Mouse (Mus musculus) lung, postnatal 25 days (tissue): ENCODE data around the gene Tnk1.

Experiments
- DNase-seq: peaks from one replicate; pipeline ENCODE4 v3.0.0; 2022; ENCODE audit warnings: low spot score

Tnk1 gene

DNA sequence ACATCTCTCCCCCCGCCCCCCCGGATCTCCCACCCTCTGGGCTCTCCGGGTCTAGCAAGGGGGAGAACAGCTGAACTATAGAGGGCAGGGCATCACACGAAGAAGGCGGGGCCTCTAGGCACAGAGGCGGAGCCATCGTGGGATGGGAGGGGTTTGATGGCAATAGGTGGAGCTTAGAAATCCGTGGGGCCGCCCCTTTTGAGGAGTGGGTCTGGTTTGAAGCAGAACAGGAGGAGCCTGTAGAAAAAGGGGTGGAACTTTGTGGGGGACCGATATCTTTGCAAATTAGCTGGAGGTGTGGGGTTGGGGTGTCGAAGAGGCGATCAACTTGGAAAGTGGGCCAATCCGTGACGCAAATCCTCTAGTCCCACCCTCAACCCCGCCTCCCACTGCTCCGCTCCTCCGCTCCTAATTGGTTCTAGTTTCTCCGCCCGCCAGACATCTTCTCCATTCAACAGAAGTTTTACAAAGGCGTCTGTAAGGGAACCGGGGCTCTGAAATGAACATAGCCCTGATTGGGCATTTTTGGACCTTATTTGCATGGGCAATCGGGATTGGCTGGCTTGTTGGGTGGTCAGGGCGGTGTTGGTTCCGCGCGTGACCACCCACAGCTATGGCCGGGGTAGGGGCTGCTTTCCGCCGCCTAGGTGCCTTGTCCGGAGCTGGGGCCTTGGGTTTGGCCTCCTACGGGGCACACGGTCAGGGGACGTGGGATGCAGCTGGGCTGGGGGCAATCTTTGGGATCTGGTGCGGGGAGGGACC is 20.4 kb downstream of the Tnk1 start, which contains the start of gene Tmem256:
Gene Tmem256 (plus strand): TSS at position 563 of the 762 bp plus-strand sequence.
- peak; percentile 98 for DNase-seq

DNA sequence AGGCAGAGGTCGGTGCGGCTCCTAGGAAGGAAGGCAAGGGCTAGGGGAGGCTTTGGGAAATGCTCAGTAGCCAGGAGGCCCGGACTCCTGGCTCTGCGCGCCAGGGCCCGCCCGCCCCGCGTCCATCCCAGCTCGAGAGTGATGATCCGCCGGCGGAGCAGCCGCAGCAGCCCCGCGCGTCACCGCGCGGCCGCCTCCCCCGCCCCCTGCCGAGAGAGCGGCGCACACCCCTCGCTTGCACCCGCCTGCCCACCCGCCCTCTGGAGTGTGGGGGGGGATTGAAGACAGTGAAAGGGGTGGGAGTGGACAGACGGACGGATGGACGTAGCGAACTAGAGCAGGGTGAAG is 21.0 kb downstream of the Tnk1 start, which contains the start of gene Nlgn2:
Gene Nlgn2 (minus strand): TSS at position 181 of the 348 bp plus-strand sequence.
- no peak for DNase-seq

DNA sequence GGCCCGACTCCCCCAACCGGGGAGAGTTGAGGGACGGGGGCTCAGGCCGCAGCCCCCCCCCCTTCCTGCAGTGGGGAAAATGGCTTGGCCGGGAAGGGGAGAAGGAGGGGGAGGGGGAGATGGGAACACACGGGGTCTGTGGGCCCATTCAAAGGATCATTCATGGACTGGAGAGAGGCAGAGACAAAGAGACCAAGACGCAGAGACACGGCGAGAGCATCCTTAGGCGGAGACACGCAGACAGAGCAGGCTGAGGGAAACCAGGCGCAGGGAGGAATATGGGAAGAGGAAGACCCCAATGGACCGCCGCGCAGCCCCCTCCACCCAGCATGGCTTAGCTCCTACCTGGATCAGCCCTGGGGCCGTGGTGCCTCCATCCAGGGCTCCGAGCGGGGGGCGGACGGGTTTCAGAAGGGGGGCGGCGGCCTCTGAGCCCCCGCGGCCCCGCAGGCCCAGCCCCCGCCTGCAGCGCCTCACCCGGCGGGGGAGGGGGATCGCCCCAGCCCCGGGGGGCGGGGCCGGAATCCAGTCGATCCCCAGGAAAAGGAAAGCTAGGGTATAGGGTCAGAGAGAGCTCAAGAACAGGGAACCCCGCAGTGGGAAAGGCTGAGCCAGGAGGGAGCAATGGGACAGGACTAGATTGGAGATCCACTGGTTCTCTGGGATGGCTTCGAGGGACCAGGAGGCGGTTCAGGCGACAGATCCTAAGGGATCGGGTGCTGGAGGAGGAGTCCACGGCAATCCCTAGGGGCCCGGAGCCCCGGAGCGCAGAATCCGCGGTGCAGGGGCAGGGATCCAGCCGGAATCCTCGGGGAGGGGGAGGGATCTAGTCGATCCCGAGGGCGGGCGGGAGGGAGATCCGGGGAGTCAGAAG is 21.6 kb downstream of the Tnk1 start:
- DNase-seq: no peak

DNA sequence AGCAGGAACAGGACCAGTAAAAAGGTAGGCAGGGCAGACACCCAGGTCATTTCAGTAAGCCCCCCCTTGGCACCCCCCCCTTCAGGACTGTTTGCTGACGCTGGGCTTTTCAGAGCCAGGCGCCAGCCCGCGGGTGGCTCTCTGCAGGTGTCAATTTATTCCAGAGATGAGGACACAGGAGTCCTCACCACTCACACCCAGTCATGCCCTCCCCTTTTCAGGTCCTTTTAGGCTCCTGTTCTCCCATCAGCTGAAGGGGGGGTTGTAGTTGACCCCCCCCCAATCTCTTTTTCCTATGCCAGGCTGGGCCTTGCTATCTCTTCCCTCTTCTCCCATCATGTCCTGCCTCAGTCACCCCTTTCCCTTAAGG is 22.6 kb downstream of the Tnk1 start:
- no peak for DNase-seq

DNA sequence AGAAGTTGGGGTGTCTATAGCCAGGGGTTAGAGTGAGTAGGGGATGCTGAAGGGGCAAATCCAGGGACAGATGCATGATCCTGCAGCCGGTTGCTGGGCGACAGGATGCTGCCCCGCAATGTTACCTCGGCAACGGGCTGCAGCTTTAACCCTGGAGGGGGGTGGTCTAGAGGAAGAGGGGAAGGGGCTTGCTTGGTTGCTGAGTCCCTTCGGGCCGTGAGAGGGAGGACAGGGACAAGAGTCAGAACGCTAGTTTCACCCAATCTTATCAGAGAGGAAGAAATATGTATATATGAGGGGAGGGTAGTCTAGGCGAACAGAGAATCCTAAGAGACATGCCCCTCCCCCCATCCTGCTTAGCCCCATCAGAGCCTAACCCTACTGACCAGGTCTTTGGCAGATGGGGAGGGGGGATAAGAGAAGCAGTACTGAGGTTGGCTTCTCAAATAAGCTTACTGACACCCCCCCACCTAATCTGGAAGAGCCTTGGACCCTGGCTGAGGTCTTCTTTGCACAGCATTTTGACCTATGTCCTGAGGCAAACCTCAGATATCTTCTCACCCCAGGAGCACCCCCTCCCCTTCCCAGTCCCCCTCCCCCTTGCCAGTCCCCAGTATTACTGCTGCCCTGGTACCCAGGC is 23.1 kb downstream of the Tnk1 start:
- DNase-seq: no peak

DNA sequence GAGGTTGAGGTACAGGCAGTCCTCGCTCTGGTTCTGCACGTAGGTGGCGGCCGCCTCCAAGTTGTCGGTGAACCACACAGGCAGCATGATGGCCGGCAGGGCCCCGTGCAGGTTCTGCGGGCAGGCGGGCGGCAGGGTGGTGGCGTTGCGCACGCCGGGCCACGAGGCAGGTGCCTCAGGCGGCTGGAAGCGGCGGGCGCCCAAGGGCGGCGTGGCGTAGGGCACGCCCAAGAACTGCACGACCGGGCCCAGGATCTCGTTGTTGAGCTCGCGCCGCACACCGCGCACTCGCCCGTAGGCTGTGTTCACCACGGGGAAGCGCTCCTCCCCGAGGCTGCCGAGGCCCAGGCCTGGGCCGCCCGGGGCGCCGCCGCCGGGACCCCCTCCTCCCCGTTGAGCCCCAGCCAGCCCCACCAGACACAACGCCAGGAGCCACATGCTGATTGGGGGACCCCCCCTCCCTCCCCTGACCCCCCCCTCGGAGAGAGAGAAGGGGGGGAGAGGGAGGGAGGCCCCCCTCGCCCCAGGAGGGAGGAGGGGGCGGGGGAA is 24.5 kb downstream of the Tnk1 start:
- DNase-seq: peak; percentile 29

DNA sequence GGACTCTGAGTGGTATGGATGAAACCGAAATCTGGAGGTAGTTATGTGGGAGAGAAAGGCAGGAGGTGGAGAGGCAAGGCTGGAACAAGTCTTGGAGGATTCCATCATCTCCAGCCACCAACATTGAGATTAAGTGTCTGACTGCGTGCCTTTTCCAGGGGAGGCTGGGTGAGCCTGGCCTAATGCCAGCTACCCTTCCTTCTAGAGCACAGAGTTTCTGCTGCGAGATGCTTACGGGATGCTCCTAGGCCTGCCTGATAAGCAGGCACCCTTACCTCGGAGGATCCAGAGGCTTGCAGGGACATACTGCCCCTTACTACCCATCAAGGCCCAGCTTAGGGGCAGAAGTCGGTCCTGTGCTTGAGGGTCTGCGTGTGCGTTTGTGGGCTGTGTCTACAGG is 25.0 kb downstream of the Tnk1 start:
- no peak for DNase-seq

DNA sequence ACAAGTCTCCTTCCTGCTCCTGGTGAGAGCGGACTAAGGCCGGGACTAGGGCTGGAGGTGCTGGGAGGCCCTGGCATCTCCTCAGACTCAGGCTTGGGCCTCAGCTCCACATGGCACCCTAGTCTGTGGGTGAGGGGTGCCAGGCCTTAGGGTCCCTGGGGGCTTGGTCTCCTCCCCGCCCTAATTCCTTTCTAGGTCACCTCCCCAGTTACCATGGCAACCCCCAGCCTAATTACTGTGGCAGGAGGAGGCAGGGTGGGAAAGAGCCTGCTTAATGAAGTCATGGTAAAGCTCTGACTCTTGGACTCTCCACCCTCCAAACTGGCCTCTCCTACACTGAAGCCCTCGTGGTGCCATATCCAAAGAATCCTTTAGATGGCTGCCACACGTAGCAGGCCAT is 29.7 kb downstream of the Tnk1 start:
- no peak for DNase-seq

DNA sequence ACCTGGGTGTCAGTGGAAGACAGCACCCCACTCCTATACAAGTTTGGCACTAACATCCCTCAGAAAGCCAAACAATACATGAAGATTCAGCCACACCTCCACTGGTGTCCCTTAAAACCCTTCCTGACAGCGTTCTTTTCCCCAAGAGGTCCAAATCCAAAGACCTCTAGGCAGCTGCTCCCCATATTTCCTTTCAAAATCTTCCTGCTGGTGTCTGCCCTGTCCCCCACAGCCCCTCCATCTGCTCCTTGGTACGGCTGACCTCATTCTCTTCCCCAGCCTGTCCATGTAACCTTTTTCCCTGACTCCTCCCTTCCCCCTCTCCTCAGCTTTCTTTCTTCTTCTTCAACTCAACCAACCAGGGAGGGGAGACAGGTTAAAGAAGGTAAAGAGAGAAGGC is 35.1 kb downstream of the Tnk1 start:
- DNase-seq: no peak

DNA sequence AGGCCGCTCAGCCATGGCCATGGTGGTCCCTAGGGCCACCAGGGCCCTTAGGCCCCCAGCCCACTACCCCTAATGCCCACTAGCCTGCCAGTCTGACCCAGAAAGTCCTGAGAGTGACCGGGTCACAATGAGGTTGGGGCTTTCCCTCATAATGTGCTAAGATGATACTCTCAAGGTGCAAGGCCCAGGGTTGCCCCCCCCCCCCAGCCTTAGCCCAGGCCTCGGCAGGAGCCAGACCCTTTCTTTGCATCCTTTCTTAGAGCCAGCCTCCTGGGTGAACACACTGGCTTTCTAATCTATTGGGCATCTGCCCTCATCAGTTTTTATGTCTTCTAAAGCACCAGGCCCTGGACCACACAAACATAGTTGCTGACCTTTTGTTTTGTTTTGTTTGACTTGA is 36.5 kb downstream of the Tnk1 start, which contains the start of gene Spem1:
Gene Spem1 (minus strand): TSS at position 101 of the 400 bp plus-strand sequence.
- DNase-seq: no peak

DNA sequence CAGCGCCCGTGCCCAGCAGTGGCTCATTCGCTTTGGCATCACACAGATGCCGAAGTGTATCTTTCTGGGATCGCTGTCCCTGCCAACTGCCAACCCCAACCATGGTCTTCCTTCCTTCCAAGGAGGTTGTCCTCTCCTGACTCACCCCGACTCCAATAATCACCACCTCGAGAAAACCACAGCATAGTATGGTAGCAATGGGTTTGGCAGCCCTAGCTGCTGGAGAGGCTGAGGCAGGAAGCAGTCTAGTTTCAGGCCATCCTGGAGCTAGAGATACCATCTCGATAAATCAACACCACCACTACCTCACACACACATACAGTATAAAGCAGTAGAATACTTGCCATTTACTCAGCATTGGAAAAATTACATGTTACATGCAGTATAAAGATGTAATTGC is 39.7 kb downstream of the Tnk1 start:
- no peak for DNase-seq

DNA sequence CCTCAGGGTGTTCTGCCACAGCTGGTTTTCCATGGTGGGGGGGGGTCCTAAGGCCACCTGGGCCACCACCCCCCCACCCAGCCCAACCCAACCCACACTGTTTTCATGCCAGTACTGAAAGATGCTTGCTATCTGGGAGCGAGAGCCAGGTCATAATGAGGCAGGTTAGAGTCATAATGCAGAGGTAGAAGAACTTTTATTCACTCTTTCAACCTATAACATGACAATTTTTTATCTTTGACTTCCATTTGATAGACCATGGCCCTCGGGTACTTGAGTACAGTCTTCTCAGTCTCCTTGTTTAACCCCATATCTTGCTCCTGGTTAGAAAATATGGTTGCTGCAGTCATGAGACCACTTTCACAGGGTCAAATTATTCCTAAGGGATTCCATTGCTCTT is 40.2 kb downstream of the Tnk1 start, which contains the start of gene Spem2:
Gene Spem2 (minus strand): TSS at position 101 of the 400 bp plus-strand sequence.
- no peak for DNase-seq

DNA sequence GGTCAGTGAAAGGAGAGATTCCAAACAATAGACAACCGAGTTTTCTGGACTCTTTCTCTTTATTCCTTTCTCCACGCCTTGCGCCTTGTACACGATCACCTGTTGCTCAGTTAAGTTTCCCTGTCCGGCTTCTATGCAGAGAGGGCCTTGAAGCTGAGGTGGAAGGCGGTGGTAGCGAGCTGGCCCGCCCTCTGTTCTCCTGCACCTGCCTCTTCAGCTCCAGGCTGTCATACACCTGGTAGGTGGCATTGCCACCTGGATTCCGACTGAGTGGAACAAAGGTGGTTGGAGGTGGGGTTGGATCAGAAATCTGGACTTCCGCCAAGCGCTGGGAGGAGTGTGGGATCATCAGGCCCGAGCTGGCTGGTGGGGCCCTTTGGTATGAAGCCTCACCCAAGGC is 42.0 kb downstream of the Tnk1 start:
- DNase-seq: no peak

DNA sequence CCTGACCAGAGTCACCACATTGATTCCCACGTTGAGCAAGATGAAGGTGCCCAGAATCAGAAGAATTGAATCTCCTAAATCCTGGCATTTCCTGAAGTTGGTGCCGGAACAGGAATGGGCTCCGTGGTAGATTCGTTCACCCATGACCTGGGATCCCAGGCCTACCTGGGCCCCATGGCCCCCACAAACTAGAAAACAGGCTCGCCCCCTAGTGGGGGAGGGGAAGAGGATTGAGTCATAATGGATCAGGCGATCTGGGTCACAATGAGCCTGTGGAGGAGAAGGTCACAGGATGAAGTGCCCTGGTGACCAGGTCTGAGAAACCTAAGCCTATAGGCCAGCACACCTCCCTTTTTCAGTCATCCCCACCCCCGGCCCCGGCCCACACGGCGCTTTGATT is 43.4 kb downstream of the Tnk1 start, which contains the start of gene Gm39566:
Gene Gm39566 (minus strand): TSS at position 144 of the 400 bp plus-strand sequence.
- DNase-seq: no peak

DNA sequence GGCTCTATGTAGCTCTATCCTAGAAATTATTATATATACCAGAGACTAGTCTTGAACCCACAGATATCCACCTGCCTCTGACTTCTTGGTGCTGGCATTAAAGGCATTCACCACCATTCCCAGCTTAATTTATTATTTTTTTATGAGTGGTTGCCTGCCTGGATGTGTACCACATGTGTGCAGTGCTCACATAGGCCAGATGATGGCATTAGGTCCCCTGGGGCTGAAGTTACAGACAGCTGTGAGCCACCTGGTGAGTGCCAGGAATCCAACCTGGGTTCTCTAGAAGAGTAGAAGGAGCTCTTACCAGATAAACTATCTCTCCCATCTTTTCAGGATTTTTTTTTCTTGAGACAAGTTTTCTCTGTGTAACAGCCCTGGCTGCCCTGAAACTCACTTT is 48.2 kb downstream of the Tnk1 start:
- no peak for DNase-seq

DNA sequence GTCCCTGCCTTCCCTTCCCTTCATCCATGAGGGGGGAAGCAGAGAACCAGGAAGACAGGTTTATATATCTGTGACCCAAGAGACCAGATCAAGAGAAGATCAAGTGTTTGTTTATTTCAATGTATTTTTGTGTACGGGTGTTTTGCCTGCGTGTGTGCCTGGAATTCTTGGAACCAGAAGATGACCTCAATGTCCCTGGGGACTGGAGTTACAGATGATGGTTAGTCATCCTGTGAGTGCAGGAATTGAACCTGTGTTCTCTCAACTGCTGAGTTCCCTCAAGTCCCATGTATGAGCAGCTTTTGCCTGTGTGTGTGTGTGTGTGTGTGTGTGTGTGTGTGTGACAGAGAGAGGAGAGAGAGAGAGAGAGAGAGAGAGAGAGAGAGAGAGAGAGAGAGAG is 50.9 kb downstream of the Tnk1 start:
- DNase-seq: no peak

DNA sequence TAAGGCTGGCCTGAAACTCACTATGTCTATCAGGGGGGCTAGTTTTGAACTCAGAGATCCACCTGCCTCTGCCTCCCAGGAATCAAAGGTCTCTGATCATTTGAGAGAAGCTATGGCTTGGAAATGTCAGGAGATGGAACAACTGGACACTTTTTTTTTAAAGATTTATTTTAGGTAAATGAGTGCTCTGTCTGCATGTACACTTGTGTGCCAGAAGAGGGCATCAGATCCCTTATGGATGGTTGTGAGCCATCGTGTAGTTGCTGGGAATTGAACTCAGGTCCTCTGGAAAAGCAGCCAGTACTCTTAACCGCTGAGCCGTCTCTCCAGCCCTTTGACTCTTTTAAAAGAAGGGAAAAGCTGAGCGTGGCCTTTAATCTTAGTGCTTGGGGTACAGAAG is 52.2 kb downstream of the Tnk1 start:
- no peak for DNase-seq

DNA sequence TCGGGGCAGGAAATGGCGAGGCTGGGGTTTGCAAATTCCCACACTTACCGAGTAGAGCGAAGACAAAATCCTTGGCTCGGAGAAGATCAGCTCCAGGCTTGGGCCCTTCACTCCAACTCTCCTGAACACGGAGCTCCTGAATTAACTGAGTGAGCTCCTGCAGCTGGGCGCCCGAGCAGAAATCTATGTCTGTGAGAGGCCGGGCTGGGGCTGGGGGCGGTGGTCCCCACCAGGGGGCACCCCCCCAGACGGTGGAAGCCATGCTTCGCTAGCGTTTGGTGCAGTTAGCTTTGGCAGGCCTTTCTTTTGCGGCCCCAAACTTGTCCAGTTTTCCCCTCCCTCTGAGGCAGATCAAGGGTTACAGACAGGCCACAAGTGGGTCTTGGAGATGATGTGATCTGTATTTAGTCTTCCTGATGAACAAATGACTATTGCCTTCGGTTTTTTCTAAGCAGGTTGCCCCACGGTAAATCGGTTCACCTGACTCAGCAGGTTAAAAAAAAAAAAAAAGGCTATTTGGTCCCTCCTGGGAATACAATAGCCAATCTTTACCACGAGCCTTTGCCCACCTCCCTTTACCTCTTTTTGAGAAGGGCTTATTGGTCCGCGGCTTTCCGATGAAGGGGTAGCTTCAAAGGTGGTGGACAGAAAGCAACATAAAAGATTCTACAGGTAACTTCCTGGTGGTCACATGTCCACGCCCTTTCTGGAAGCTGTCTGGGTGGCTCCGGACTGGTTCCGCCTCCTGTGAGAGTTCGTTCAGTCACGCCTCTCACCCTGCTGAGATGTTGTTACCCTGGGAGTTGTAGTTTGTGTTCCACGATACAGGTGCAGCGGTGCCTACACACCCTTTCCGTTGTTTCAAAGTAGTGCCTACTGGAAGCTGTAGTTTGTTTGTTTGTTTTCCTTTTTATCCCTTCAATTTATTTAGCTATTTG is 53.3 kb downstream of the Tnk1 start, which contains the start of gene Tmem102:
Gene Tmem102 (minus strand): TSS at position 653 of the 938 bp plus-strand sequence.
- peak; percentile 84 for DNase-seq

DNA sequence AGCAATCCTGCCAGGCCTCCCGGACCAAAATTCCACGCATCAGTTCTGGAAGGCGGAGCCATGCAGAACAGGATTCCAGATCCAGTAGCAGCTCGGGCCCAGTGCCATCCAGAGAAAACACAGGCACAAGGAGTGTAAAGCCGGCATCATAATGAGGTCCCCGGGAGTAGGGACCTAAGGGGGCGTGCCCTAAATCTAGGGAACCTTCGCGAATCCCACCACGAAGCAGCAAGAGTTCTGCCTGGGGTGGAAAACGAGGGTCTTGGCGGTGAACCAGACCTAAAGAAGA is 53.9 kb downstream of the Tnk1 start:
- DNase-seq: peak; percentile 32

DNA sequence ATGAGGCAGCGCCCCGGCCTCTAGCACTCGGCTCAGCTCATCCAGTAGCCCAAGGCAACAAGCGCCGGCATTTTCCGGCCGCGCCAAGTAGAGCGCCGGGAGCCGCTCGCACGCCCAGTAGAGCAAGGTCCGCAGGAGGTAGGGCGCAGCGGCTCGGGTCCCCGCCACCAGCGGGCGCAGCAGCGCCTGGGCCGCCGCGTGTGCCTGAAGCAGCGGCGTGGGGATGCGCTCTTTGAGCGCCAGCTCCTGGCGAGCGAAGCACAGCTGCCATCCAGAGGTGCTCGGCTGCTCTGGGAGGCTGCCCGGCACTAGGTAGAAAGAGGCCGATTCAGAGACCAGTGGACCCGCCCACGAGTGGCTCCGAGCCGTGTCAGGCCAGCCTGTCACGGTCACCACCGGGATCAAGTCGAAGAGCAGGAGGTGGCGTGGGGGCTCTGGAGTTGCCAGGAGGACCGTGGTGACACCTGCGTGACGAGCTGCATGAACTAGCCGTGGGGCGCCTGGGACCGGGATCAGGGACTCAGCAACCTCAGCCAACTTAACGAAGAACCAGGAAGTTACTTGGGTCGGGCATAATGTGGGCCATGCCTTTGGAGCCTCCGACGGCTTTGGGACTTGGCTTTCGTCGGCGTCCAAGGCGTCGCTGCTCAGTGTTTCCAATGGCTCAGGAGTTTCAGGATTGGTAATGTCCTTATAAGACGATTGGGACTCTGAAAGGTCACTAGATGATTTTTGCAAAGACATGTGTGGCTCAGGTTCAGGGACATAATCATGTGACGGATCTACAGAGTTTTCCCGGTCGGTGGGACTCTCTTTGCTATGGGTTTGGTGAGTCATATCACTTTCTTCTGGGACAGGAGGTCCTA is 54.5 kb downstream of the Tnk1 start:
- DNase-seq: peak; percentile 78
